Mouse (Mus musculus) lung, postnatal 0 days (tissue): ENCODE results near the gene Mgat5.

Experiments used
- CTCF ChIP-seq: IDR thresholded peaks from 2 replicates; pipeline ENCODE4 v1.5.1; 2016; ENCODE audit warnings: antibody characterized with exemption, mild to moderate bottlenecking
- EP300 ChIP-seq: IDR thresholded peaks from 2 replicates; pipeline ENCODE4 v1.6.1; 2016; ENCODE audit warnings: antibody characterized with exemption, mild to moderate bottlenecking, control low read depth

DNA sequence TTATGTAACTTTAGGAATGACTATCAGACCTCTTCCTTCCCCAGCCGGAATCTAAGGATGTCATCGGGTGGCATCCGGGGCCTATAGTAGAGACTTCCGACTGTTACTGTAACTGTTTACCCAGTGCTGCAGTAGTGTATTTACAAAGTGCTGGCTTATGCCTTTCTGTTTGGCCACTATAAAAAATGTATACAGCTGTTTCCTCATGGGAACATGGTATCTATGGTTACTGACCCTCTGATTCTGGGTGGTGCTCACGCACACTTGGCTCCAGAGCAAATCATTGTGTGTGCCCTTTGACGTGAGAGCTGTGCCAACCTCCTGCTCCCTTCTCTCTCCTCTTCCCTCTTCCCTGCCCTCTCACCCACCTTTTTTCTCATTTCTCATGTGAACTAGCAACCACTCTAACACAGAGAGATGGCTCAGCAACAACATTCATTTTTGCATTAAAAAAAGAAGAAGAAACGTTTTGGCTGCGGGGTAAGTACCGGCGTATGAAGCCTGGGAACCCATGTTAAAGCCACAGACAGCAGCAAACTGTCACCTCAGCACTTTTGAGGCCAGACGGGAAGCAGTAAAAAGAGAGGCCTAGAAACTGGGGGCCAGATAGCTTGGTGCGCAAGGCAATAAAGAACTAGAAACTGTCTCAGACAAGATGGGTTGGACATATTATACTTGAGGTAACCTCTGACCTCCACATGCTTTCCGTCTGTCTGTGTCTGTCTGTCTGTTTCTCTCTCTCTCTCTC is 65.6 kb downstream of the Mgat5 start:
- TF ChIP-seq CTCF (no peak), EP300 (peak; percentile 58; the same call in 1 of the 2 replicates)
